Mouse (Mus musculus): ENCODE results near the gene Gm20696. TPM values are rescaled to one million over a fixed set of nuclear protein-coding genes. Genes with fewer than 3 reads are reported as not detected.

The Gm20696 gene
- polyA plus RNA-seq, 2 experiments, result 0.16 to 0.33 TPM

DNA sequence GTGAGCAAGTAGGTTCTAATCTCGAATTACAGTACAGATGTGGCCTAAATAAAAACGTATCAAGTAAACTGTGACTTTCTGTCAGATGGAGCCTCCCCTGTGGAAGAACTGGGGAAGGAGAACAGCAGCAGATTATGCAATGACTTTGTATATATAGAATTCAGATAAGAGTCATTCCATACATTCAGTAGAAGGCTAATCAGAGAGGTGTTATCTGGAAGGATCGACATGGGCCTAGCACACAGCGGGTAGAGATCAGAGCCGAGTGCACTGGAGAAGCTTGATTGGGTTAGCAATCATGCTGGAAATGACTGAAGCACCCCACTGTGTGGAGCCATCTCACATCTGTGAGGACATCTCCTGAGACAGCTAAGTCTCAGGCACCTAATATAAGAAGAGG lies 294.2 kb downstream of the Gm20696 start:
- H3K36me3 ChIP-seq (replicated peaks; ENCODE audit: control insufficient read depth, insufficient read depth, low read depth), result no peaks in the 10 kb centered on the region
- no peak overlapping the region for H3K4me2 ChIP-seq (ENCODE audit: low read depth)
- 44% methylated on average over 5 of the region's 5 CpGs for WGBS (ENCODE audit: insufficient replicate concordance)
- H3K4me3 ChIP-seq (ENCODE audit: insufficient read depth in 1 of 2, low read depth in 2 of 2, low read length in 2 of 2), result no peak overlapping the region
- no peaks in the 10 kb centered on the region for H3K9me3 ChIP-seq (ENCODE audit: control insufficient read depth, low read length)
- DNase-seq (ENCODE audit: low read depth in 3 of 3, low spot score in 3 of 3) (no peak), ATAC-seq (ENCODE audit: insufficient read depth) (no peak)
- H3K9ac ChIP-seq (replicated peaks), result no peak overlapping the region
- no peak overlapping the region for H3K27ac ChIP-seq
- no peaks in the 10 kb centered on the region for H3K27me3 ChIP-seq (ENCODE audit: control insufficient read depth, insufficient read depth, low read length)
- TF ChIP-seq CTCF (IDR thresholded peaks at IDR 0.05; ENCODE audit: low read depth), result no peak
- no peak for TF ChIP-seq EP300 (IDR thresholded peaks at IDR 0.05; ENCODE audit: low read depth)
- H3K4me1 ChIP-seq (replicated peaks; ENCODE audit: control insufficient read depth in 2 of 2, insufficient read depth in 2 of 2, low read length in 1 of 2), result peaks cover 0 to 17% of the 10 kb centered on the region in 2 experiments; a peak in 2 of 4 replicates

DNA sequence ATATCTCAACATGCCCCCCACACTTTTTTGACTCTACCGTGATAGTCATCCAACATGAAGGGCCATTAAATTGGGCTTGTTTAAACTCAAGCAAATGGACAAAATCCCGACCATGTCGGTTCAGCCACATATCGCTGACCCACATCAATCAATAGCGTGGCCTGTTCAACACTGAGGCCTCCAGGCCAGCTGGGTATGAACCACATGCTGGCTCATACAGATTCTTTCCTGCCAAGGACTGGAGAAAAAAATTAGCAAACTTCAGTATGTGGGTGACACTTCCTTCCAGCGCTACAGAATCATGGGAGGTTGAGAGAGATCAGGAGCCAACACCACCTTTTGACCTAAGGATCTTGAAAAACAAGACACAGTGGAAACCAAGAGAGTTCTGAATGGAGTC lies 294.6 kb downstream of the Gm20696 start:
- no peak overlapping the region for H3K27ac ChIP-seq
- no peak for TF ChIP-seq CTCF (IDR thresholded peaks at IDR 0.05; ENCODE audit: low read depth)
- no peak for TF ChIP-seq EP300 (IDR thresholded peaks at IDR 0.05; ENCODE audit: low read depth)
- no peaks in the 10 kb centered on the region for H3K36me3 ChIP-seq (replicated peaks; ENCODE audit: control insufficient read depth, insufficient read depth, low read depth)
- H3K4me2 ChIP-seq (ENCODE audit: low read depth), result no peak overlapping the region
- no peak overlapping the region for H3K9ac ChIP-seq (replicated peaks)
- no peaks in the 10 kb centered on the region for H3K27me3 ChIP-seq (ENCODE audit: control insufficient read depth, insufficient read depth, low read length)
- no peak overlapping the region for H3K4me3 ChIP-seq (ENCODE audit: insufficient read depth in 1 of 2, low read depth in 2 of 2, low read length in 2 of 2)
- DNase-seq (ENCODE audit: low read depth in 3 of 3, low spot score in 3 of 3) (no peak), ATAC-seq (ENCODE audit: insufficient read depth) (no peak)
- WGBS (ENCODE audit: insufficient replicate concordance), result 70% methylated on average over 6 of the region's 6 CpGs
- H3K4me1 ChIP-seq (replicated peaks; ENCODE audit: control insufficient read depth in 2 of 2, insufficient read depth in 2 of 2, low read length in 1 of 2), result peaks cover 0 to 17% of the 10 kb centered on the region in 2 experiments; a peak in 2 of 4 replicates
- no peaks in the 10 kb centered on the region for H3K9me3 ChIP-seq (ENCODE audit: control insufficient read depth, low read length)

DNA sequence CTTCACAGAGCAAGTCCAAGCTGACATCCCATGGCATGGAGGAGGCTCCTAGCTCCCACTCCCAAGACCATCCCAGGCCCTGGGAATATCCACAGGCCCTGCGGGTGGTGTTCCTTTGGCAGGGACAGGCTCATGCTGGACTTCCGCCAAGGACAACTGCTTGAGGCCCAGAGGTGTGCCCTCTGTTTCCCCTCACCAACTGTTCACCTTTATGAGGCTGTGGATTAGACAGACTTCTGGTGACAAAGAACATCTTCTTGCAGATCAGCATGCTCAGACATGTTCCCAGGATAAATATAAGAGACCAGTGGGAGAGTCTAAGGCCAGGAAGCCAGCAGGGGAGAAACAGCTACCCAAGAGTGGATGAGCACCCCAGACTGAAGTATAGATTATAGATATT lies 296.7 kb downstream of the Gm20696 start:
- DNase-seq (ENCODE audit: low read depth in 3 of 3, low spot score in 3 of 3) (no peak), ATAC-seq (ENCODE audit: insufficient read depth) (no peak)
- H3K27me3 ChIP-seq (ENCODE audit: control insufficient read depth, insufficient read depth, low read length), result no peaks in the 10 kb centered on the region
- WGBS (ENCODE audit: insufficient replicate concordance), result 82% methylated on average over 2 of the region's 2 CpGs
- peaks cover 0 to 13% of the 10 kb centered on the region in 2 experiments; a peak in 2 of 4 replicates for H3K4me1 ChIP-seq (replicated peaks; ENCODE audit: control insufficient read depth in 2 of 2, insufficient read depth in 2 of 2, low read length in 1 of 2)
- H3K4me3 ChIP-seq (ENCODE audit: insufficient read depth in 1 of 2, low read depth in 2 of 2, low read length in 2 of 2), result no peak overlapping the region
- no peak overlapping the region for H3K4me2 ChIP-seq (ENCODE audit: low read depth)
- H3K9ac ChIP-seq (replicated peaks), result no peak overlapping the region
- H3K9me3 ChIP-seq (ENCODE audit: control insufficient read depth, low read length), result no peaks in the 10 kb centered on the region
- no peaks in the 10 kb centered on the region for H3K36me3 ChIP-seq (replicated peaks; ENCODE audit: control insufficient read depth, insufficient read depth, low read depth)
- no peak overlapping the region for H3K27ac ChIP-seq
- no peak for TF ChIP-seq EP300 (IDR thresholded peaks at IDR 0.05; ENCODE audit: low read depth)
- TF ChIP-seq CTCF (IDR thresholded peaks at IDR 0.05; ENCODE audit: low read depth), result no peak

DNA sequence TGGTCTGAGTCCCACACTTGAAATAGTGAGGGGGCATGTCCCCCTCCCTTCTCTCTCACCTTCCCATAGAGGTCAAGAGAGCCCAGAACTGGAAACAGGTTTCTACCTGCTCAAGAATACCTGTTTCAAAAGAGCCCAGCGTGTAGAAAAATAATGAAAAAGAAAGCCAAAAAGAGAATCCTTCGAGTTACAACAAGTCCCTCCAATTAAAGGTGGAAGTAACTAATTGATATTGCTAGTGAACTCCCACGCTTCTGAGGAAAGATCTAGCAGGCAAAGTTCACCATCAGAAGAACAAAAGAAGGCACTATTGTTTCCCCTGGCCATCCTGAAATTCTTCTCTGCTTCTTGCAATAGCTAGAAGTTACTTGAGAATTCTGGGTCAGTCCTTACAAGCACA lies 297.4 kb downstream of the Gm20696 start:
- H3K4me3 ChIP-seq (ENCODE audit: insufficient read depth in 1 of 2, low read depth in 2 of 2, low read length in 2 of 2), result no peak overlapping the region
- DNase-seq (ENCODE audit: low read depth in 3 of 3, low spot score in 3 of 3), result no peak
- no peak for ATAC-seq (ENCODE audit: insufficient read depth)
- H3K9me3 ChIP-seq (ENCODE audit: control insufficient read depth, low read length), result no peaks in the 10 kb centered on the region
- H3K27me3 ChIP-seq (ENCODE audit: control insufficient read depth, insufficient read depth, low read length), result no peaks in the 10 kb centered on the region
- H3K4me1 ChIP-seq (replicated peaks; ENCODE audit: control insufficient read depth in 2 of 2, insufficient read depth in 2 of 2, low read length in 1 of 2), result peaks cover 0 to 7% of the 10 kb centered on the region in 2 experiments; a peak in 2 of 4 replicates
- TF ChIP-seq CTCF (IDR thresholded peaks at IDR 0.05; ENCODE audit: low read depth), result no peak
- TF ChIP-seq EP300 (IDR thresholded peaks at IDR 0.05; ENCODE audit: low read depth), result no peak
- no peak overlapping the region for H3K27ac ChIP-seq
- no peaks in the 10 kb centered on the region for H3K36me3 ChIP-seq (replicated peaks; ENCODE audit: control insufficient read depth, insufficient read depth, low read depth)
- H3K4me2 ChIP-seq (ENCODE audit: low read depth), result no peak overlapping the region
- 58% methylated on average over 3 of the region's 3 CpGs for WGBS (ENCODE audit: insufficient replicate concordance)
- H3K9ac ChIP-seq (replicated peaks), result no peak overlapping the region

DNA sequence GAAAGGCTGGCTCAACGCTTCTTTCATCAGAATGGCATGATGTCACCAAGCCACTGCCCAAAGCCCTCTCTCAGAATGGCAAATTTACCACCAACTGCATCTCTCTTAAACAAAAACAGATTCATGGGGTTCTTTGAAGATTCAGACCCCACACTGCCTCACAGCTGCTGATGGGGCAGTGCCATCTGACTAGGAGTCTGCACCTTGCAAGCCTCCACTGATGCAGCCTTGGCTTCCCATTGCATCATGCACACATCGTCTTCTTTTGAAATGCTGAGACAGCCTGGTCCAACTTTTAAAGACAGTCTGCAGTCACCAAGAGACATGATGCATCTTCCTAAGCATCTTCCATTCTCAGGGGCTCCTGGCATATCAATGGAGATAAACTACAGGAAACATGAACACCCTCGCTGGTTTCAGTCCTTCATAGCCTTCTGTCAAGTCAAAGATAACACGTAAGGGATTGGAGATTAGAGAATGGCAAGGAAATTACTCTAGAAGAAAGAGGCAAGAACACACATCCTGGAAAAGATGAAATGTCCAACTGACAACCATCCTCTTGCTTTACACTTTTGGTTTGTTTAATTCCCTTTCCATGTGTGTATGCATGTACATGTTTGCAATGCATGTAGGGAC lies 298.4 kb downstream of the Gm20696 start:
- ATAC-seq (ENCODE audit: insufficient read depth), result no peak
- 31% methylated on average over 4 of the region's 4 CpGs for WGBS (ENCODE audit: insufficient replicate concordance)

More for the DNA sequence above, 298.4 kb downstream of the Gm20696 start:
- Histone ChIP-seq H3K4me1 (replicated peaks; ENCODE audit: control insufficient read depth in 2 of 2, insufficient read depth in 2 of 2, low read length in 1 of 2) (peaks cover 0 to 6% of the 10 kb centered on the region in 2 experiments; a peak in 2 of 4 replicates), H3K9ac (replicated peaks) (no peak overlapping the region), H3K9me3 (ENCODE audit: control insufficient read depth, low read length) (no peaks in the 10 kb centered on the region), H3K27ac (no peak overlapping the region), H3K4me2 (ENCODE audit: low read depth) (no peak overlapping the region), H3K27me3 (ENCODE audit: control insufficient read depth, insufficient read depth, low read length) (no peaks in the 10 kb centered on the region), H3K36me3 (replicated peaks; ENCODE audit: control insufficient read depth, insufficient read depth, low read depth) (no peaks in the 10 kb centered on the region), H3K4me3 (ENCODE audit: insufficient read depth in 1 of 2, low read depth in 2 of 2, low read length in 2 of 2) (no peak overlapping the region)
- no peak for DNase-seq (ENCODE audit: low read depth in 3 of 3, low spot score in 3 of 3)
- no peak for TF ChIP-seq EP300 (IDR thresholded peaks at IDR 0.05; ENCODE audit: low read depth)
- no peak for TF ChIP-seq CTCF (IDR thresholded peaks at IDR 0.05; ENCODE audit: low read depth)

All from liver, embryonic 14.5 days (tissue).